Mouse (Mus musculus) bone marrow macrophage, adult 2 months (primary cell): ENCODE measurements around the gene Rbp7.

Source experiments
- CTCF ChIP-seq: IDR thresholded peaks from 2 replicates; pipeline ENCODE4 v1.5.1; 2012; ENCODE audit warnings: low read depth, mild to moderate bottlenecking, low read length, moderate library complexity
- POLR2A ChIP-seq: IDR thresholded peaks from 2 replicates; pipeline ENCODE4 v1.6.1; 2012; ENCODE audit warnings: mild to moderate bottlenecking, low read depth, low read length, borderline replicate concordance

GRCm38 (mm10) chr4:149414259-149414658 is 40.5 kb downstream of the Rbp7 start:
- TF ChIP-seq CTCF = no peak
- no peak for TF ChIP-seq POLR2A
